Mouse (Mus musculus) heart, embryonic 13.5 days (tissue): ENCODE measurements around the gene Olfr680-ps1. TPM values are rescaled to one million over a fixed set of nuclear protein-coding genes. Genes with fewer than 3 reads are reported as not detected.
"Not testable (repeated sequence)": the region's sequence is repeated elsewhere in the genome, so short reads cannot be mapped to it uniquely, and the experiment has no call there.

Experiments used
- ATAC-seq: fragments of 200-750 bp; cut with Nextera tagmentation; 2 replicates; pipeline ENCODE4 v1.8.0; 2017; ENCODE audit warnings: moderate TSS enrichment; ENCODE audit not compliant: insufficient number of reproducible peaks, low FRiP score, low TSS enrichment; ENCODE audit errors: extremely low read depth
- H3K27ac ChIP-seq: fragments of 300-500 bp; sonication (generic); replicated peaks from 2 replicates; pipeline ENCODE4 v1.5.1; 2015; ENCODE audit warnings: moderate library complexity, mild to moderate bottlenecking, inconsistent platforms
- H3K27me3 ChIP-seq: fragments of 300-500 bp; sonication (generic); replicated peaks from 2 replicates; pipeline ENCODE4 v1.6.1; 2015; ENCODE audit warnings: mild to moderate bottlenecking, inconsistent platforms
- H3K36me3 ChIP-seq: fragments of 300-500 bp; sonication (generic); 2 replicates; pipeline ENCODE4 v1.6.1; 2015; ENCODE audit warnings: mild to moderate bottlenecking, inconsistent platforms
- H3K4me1 ChIP-seq: fragments of 300-500 bp; sonication (generic); 2 replicates; pipeline ENCODE4 v1.6.1; 2015; ENCODE audit warnings: inconsistent platforms
- H3K4me2 ChIP-seq: fragments of 300-500 bp; sonication (generic); 2 replicates; pipeline ENCODE4 v1.6.1; 2015; ENCODE audit warnings: inconsistent platforms, mild to moderate bottlenecking, moderate library complexity
- H3K4me3 ChIP-seq: fragments of 300-500 bp; sonication (generic); 2 replicates; pipeline ENCODE4 v1.5.1; 2015; ENCODE audit warnings: moderate library complexity, mild to moderate bottlenecking, inconsistent platforms
- H3K9ac ChIP-seq: fragments of 300-500 bp; sonication (generic); 2 replicates; pipeline ENCODE4 v1.6.1; 2015; ENCODE audit warnings: inconsistent platforms, mild to moderate bottlenecking, moderate library complexity
- H3K9me3 ChIP-seq: fragments of 300-500 bp; sonication (generic); 2 replicates; pipeline ENCODE4 v1.6.1; 2016; ENCODE audit warnings: inconsistent platforms
- WGBS: fragments of 180-500 bp; shearing (Covaris S2); methylation state at CpG from one replicate; pipeline ENCODE4 v1.1.7; 2015; ENCODE audit warnings: mixed read lengths; 5-methylcytosine and 5-hydroxymethylcytosine counted together
- polyA plus RNA-seq: library from polyadenylated mRNA; unstranded; fragments of >200 nt; fragmentation: Nextera tagmentation; extraction: Ambion mirVana; gene quantifications from 2 replicates; pipeline ENCODE4 v1.2.1, GENCODE M21; 2015

The Olfr680-ps1 gene
- polyA plus RNA-seq = not detected in 2 replicates

DNA sequence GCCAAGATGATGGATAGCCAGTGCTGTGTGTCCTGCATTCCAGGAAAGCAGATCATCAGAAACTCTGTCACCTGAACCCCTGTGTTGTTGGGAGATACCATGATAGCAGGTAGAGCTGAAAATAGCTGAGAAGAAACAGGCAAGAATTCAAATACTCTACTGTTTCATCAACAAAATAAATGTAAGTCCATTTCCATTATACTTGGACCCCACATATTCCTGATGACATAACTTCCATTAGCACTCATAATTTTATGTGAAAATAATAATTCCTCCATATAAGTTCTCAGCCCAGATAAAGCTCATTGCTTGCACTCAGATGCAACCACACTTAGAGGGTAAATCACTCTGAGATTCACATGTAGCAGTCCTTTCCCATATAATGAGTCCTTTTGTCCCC lies at the start of gene Olfr680-ps1:
Olfr680-ps1 (minus strand) TSS at position 101 of the 400 bp plus-strand sequence.
- H3K4me1 ChIP-seq, H3K36me3 ChIP-seq, H3K4me2 ChIP-seq, H3K27ac ChIP-seq, H3K4me3 ChIP-seq, ATAC-seq, H3K9ac ChIP-seq, H3K9me3 ChIP-seq, H3K27me3 ChIP-seq: not testable (repeated sequence)

DNA sequence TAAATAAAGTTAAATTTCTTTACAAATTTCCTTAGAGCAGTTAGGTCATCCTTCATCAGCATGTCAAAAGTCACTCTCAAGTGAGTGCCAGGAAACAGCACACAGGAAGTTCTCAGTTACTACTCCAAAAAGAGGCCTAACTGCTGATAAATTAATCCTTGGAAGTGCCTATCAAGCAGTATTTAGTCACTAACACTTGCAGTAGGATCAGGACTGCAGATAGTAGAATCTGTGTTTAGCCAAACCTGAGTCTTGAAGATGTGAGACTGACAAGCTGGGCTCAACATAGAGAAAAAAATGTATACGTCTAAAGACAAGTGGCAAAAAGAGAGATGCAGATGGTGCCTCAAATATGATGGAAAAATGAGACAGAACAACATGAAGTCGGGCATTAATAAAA lies 48.7 kb upstream of the Olfr680-ps1 start:
- Histone ChIP-seq H3K27ac (no peak overlapping the region), H3K9ac (no peak overlapping the region), H3K4me2 (no peak overlapping the region), H3K9me3 (no peaks in the 10 kb centered on the region), H3K4me3 (no peak overlapping the region), H3K27me3 (no peaks in the 10 kb centered on the region), H3K36me3 (no peaks in the 10 kb centered on the region), H3K4me1 (no peaks in the 10 kb centered on the region)
- 55% methylated on average over 2 of the region's 2 CpGs for WGBS
- ATAC-seq = no peak

DNA sequence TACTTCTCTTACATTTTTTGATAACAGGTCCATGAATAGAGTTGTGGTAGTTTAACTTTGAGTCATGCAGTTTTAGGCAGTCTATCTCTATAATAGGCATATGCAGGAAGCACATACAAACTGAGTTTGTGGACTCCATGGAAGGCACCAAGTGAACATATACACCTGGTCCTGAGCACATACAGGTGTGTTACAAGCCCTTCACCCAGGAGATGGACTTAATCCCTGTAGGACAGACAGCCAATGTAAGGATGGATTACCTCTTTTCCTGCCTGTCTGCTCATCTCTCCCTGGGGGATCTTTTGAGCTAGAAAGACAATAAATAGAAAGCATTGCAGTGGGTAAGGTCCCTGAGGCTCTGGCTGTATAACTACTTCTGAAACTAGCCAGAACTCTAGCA lies 23.9 kb upstream of the Olfr680-ps1 start, which contains the start of gene Olfr681:
Olfr681 (plus strand) TSS at position 301 of the 400 bp plus-strand sequence.
- Histone ChIP-seq H3K27ac (no peak within 1 kb of the TSS), H3K4me1 (no peaks in the 10 kb centered on the region), H3K4me3 (no peak within 1 kb of the TSS), H3K4me2 (no peak within 1 kb of the TSS), H3K9ac (no peak within 1 kb of the TSS), H3K9me3 (no peaks in the 10 kb centered on the region), H3K36me3 (no peaks in the 10 kb centered on the region), H3K27me3 (no peaks in the 10 kb centered on the region)
- no peak for ATAC-seq

DNA sequence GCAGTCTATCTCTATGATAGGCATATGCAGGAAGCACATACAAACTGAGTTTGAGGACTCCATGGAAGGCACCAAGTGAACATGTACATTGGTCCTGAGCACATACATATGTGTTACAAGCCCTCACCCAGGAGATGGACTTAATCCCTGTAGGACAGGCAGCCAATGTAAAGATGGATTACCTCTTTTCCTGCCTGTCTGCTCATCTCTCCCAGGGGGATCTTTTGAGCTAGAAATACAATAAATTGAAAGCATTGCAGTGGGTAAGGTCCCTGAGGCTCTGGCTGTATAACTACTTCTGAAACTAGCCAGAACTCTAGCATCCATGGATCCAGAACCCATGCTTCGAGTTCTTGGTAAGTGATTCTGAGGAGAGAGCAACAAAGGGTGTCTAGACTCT lies 11.7 kb downstream of the Olfr680-ps1 start, which contains the start of gene Olfr679:
Olfr679 (plus strand) TSS at position 301 of the 400 bp plus-strand sequence.
- no peaks in the 10 kb centered on the region for H3K36me3 ChIP-seq
- H3K27me3 ChIP-seq = no peaks in the 10 kb centered on the region
- H3K9me3 ChIP-seq = no peaks in the 10 kb centered on the region
- H3K4me2 ChIP-seq = no peak within 1 kb of the TSS
- no peaks in the 10 kb centered on the region for H3K4me1 ChIP-seq
- no peak within 1 kb of the TSS for H3K27ac ChIP-seq
- ATAC-seq = no peak
- 51% methylated on average over 1 of the region's 1 CpGs for WGBS
- no peak within 1 kb of the TSS for H3K4me3 ChIP-seq
- no peak within 1 kb of the TSS for H3K9ac ChIP-seq

DNA sequence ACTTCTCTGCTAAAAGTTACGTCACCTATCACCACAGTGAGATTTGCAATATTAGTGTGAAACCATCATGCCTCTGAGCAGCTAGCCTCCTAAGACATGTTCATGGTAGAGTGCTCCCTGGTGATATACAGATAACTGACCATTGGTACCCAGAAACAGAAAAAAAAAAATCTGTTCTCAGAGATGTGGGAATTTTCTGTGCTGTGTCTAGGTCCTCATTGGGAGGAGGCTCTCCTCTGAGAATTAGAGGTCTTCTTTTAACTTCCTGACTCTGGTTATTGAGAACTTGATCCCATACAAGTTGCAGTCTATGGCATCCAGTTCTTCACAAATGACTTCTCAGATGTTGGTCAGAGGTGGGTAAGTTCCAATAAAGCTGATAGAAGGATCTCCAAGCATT lies 28.4 kb downstream of the Olfr680-ps1 start, which contains the start of gene Olfr678:
Olfr678 (plus strand) TSS at position 301 of the 400 bp plus-strand sequence.
- Histone ChIP-seq H3K27me3 (no peaks in the 10 kb centered on the region), H3K4me2 (no peak within 1 kb of the TSS), H3K36me3 (no peaks in the 10 kb centered on the region), H3K4me3 (no peak within 1 kb of the TSS), H3K9me3 (no peaks in the 10 kb centered on the region), H3K4me1 (no peaks in the 10 kb centered on the region), H3K27ac (no peak within 1 kb of the TSS), H3K9ac (no peak within 1 kb of the TSS)
- WGBS = 91% methylated on average over 1 of the region's 1 CpGs
- no peak for ATAC-seq

DNA sequence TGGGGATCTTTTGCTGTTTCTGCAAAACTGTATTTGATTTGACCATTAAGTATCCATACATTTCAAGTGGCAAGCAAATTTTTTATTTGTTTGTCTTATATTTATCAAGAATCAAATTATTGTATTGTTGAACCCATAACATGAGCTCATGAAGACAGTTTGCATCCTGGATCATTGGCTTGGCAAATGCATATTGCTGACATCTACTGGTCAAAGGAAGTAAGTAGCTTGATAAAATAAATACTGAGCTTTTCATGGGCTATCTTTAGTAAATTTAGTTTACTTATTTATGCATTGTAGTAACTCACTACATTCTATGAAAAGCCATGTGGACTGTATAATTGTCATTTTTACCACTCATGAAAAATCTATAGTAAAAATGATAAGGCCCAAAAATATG lies 33.7 kb downstream of the Olfr680-ps1 start:
- no peak overlapping the region for H3K4me2 ChIP-seq
- no peaks in the 10 kb centered on the region for H3K9me3 ChIP-seq
- no peaks in the 10 kb centered on the region for H3K27me3 ChIP-seq
- no peak overlapping the region for H3K9ac ChIP-seq
- no peak overlapping the region for H3K27ac ChIP-seq
- no peak overlapping the region for H3K4me3 ChIP-seq
- H3K36me3 ChIP-seq = no peaks in the 10 kb centered on the region
- H3K4me1 ChIP-seq = no peaks in the 10 kb centered on the region
- no peak for ATAC-seq

Other genes with a start within 250 kb of the Olfr680-ps1 start
- not detected in 2 replicates for gene Usp17la, start 235.8 kb downstream of the Olfr680-ps1 start, polyA plus RNA-seq
- gene Olfr665, start 214.8 kb downstream of the Olfr680-ps1 start, polyA plus RNA-seq = not detected in 2 replicates
- gene Olfr666, start 196.9 kb downstream of the Olfr680-ps1 start, polyA plus RNA-seq = not detected in 2 replicates
- not detected in 2 replicates for gene Olfr667, start 171.3 kb downstream of the Olfr680-ps1 start, polyA plus RNA-seq
- not detected in 2 replicates for gene Olfr668, start 164.8 kb downstream of the Olfr680-ps1 start, polyA plus RNA-seq
- not detected in 2 replicates for gene Olfr669, start 158.6 kb downstream of the Olfr680-ps1 start, polyA plus RNA-seq
- gene Olfr670, start 130.2 kb downstream of the Olfr680-ps1 start, polyA plus RNA-seq = not detected in 2 replicates
- not detected in 2 replicates for gene Olfr671, start 113.7 kb downstream of the Olfr680-ps1 start, polyA plus RNA-seq
- not detected in 2 replicates for gene Olfr672, start 90.8 kb downstream of the Olfr680-ps1 start, polyA plus RNA-seq
- not detected in 2 replicates for gene Olfr675, start 64.4 kb downstream of the Olfr680-ps1 start, polyA plus RNA-seq
- not detected in 2 replicates for gene Olfr676, start 60.1 kb downstream of the Olfr680-ps1 start, polyA plus RNA-seq
- gene Olfr677, start 41.4 kb downstream of the Olfr680-ps1 start, polyA plus RNA-seq = not detected in 2 replicates
- gene Olfr678, start 28.3 kb downstream of the Olfr680-ps1 start, polyA plus RNA-seq = not detected in 2 replicates
- gene Olfr679, start 11.6 kb downstream of the Olfr680-ps1 start, polyA plus RNA-seq = not detected in 2 replicates
- gene Olfr681, start 24.0 kb upstream of the Olfr680-ps1 start, polyA plus RNA-seq = not detected in 2 replicates
- gene Olfr683, start 54.2 kb upstream of the Olfr680-ps1 start, polyA plus RNA-seq = not detected in 2 replicates
- gene Olfr684, start 70.8 kb upstream of the Olfr680-ps1 start, polyA plus RNA-seq = not detected in 2 replicates
- not detected in 2 replicates for gene Olfr685, start 93.2 kb upstream of the Olfr680-ps1 start, polyA plus RNA-seq
- not detected in 2 replicates for gene Olfr686, start 114.7 kb upstream of the Olfr680-ps1 start, polyA plus RNA-seq
- not detected in 2 replicates for gene Olfr688, start 195.3 kb upstream of the Olfr680-ps1 start, polyA plus RNA-seq
- not detected in 2 replicates for gene Olfr689, start 218.3 kb upstream of the Olfr680-ps1 start, polyA plus RNA-seq
- gene Olfr690, start 241.3 kb upstream of the Olfr680-ps1 start, polyA plus RNA-seq = not detected in 2 replicates
- not detected in 2 replicates for gene Olfr691, start 249.5 kb upstream of the Olfr680-ps1 start, polyA plus RNA-seq